Mouse (Mus musculus): ENCODE data around the gene Hoxd3.

The Hoxd3 gene

GRCm38 (mm10) chr2:74732513-74733316, 21.0 kb downstream of the Hoxd3 start:
- DNase-seq, result no peak

- no peak for DNase-seq
These were observed 21.6 kb downstream of the Hoxd3 start for GRCm38 (mm10) chr2:74733317-74733661.

GRCm38 (mm10) chr2:74733765-74734164, 22.0 kb downstream of the Hoxd3 start:
- DNase-seq, result no peak

GRCm38 (mm10) chr2:74734451-74734850, 22.7 kb downstream of the Hoxd3 start:
- DNase-seq, result no peak

GRCm38 (mm10) chr2:74734996-74735811, 23.5 kb downstream of the Hoxd3 start:
- no peak for DNase-seq

- DNase-seq, result no peak
These were observed 24.3 kb downstream of the Hoxd3 start for GRCm38 (mm10) chr2:74735851-74736687.

GRCm38 (mm10) chr2:74736688-74737577, 25.2 kb downstream of the Hoxd3 start:
- DNase-seq, result no peak

GRCm38 (mm10) chr2:74737578-74738070, 25.9 kb downstream of the Hoxd3 start:
- no peak for DNase-seq

GRCm38 (mm10) chr2:74738623-74739475, 27.1 kb downstream of the Hoxd3 start:
- no peak for DNase-seq

GRCm38 (mm10) chr2:74739476-74739800, 27.7 kb downstream of the Hoxd3 start:
- DNase-seq, result no peak

GRCm38 (mm10) chr2:74739869-74740268, 28.1 kb downstream of the Hoxd3 start:
- no peak for DNase-seq

GRCm38 (mm10) chr2:74740311-74741091, 28.8 kb downstream of the Hoxd3 start:
- no peak for DNase-seq

GRCm38 (mm10) chr2:74741252-74741978, 29.7 kb downstream of the Hoxd3 start:
- DNase-seq, result no peak

GRCm38 (mm10) chr2:74741979-74742277, 30.2 kb downstream of the Hoxd3 start:
- DNase-seq, result no peak

- no peak for DNase-seq
These were observed 34.0 kb downstream of the Hoxd3 start for GRCm38 (mm10) chr2:74745540-74746297.

- no peak for DNase-seq
These were observed 34.7 kb downstream of the Hoxd3 start for GRCm38 (mm10) chr2:74746298-74746921.

GRCm38 (mm10) chr2:74747006-74747405, 35.3 kb downstream of the Hoxd3 start:
- DNase-seq, result no peak

GRCm38 (mm10) chr2:74747661-74748141, 36.0 kb downstream of the Hoxd3 start:
- DNase-seq, result no peak
